Mouse (Mus musculus): ENCODE measurements around the gene Nxf2. TPM values are rescaled to one million over a fixed set of nuclear protein-coding genes. Genes with fewer than 3 reads are reported as not detected.

The Nxf2 gene
- total RNA-seq, 2 experiments from 2014 or later: not detected

Other genes starting within 250 kb of the Nxf2 start
- gene Armcx1, start 246.8 kb downstream of the Nxf2 start, total RNA-seq (2021): 1 to 10 TPM; 1.7 to 1.9 TPM
- gene Armcx6, start 213.3 kb downstream of the Nxf2 start, total RNA-seq (2021): 1 to 10 TPM; 1.5 to 2.0 TPM
- 10 to 100 TPM; 21.9 to 23.4 TPM for gene Armcx3, start 208.2 kb downstream of the Nxf2 start, total RNA-seq (2021)
- 1 to 10 TPM; 3.1 to 3.2 TPM for gene Armcx2, start 155.5 kb downstream of the Nxf2 start, total RNA-seq (2021)
- under 1 TPM; 0.79 to 0.89 TPM for gene Zmat1, start 44.5 kb upstream of the Nxf2 start, total RNA-seq (2021)
- gene Gm15023, start 212.9 kb upstream of the Nxf2 start, total RNA-seq (2021): not detected
- not detected for gene Tceal6, start 245.9 kb upstream of the Nxf2 start, total RNA-seq (2021)